Mouse (Mus musculus) midbrain, embryonic 11.5 days (tissue): Measurements from ENCODE around the gene Nfx1. TPM values are rescaled to one million over a fixed set of nuclear protein-coding genes. Genes with fewer than 3 reads are reported as not detected.
A peak's percentile ranks its signal among the peaks of the same experiment; 100 is the strongest.

ENCODE experiments used
- ATAC-seq: fragments of 200-750 bp; cut with Nextera tagmentation; 2 replicates; pipeline ENCODE4 v1.8.0; 2017; ENCODE audit warnings: moderate TSS enrichment, moderate library complexity; ENCODE audit not compliant: low FRiP score
- DNase-seq: peaks from one replicate; pipeline ENCODE4 v3.0.0; 2015; ENCODE audit warnings: low spot score; ENCODE audit errors: missing footprints
- H3K27ac ChIP-seq: fragments of 300-500 bp; sonication (generic); 2 replicates; pipeline ENCODE4 v1.5.1; 2014; ENCODE audit warnings: low read depth, low read length
- H3K27me3 ChIP-seq: fragments of 300-500 bp; sonication (generic); 2 replicates; pipeline ENCODE4 v1.6.1; 2014; ENCODE audit warnings: mild to moderate bottlenecking, low read length, moderate library complexity, mixed read lengths; ENCODE audit not compliant: control insufficient read depth, insufficient read depth
- H3K36me3 ChIP-seq: fragments of 300-500 bp; sonication (generic); 2 replicates; pipeline ENCODE4 v1.6.1; 2014; ENCODE audit warnings: mild to moderate bottlenecking, low read length, moderate library complexity, mixed read lengths; ENCODE audit not compliant: control insufficient read depth, insufficient read depth
- H3K4me1 ChIP-seq: fragments of 300-500 bp; sonication (generic); 2 replicates; pipeline ENCODE4 v1.6.1; 2014; ENCODE audit warnings: low read length; ENCODE audit not compliant: control insufficient read depth, insufficient read depth
- H3K4me2 ChIP-seq: fragments of 300-500 bp; sonication (generic); 2 replicates; pipeline ENCODE4 v1.6.1; 2014; ENCODE audit warnings: mild to moderate bottlenecking, moderate library complexity
- H3K4me3 ChIP-seq: fragments of 300-500 bp; sonication (generic); 2 replicates; pipeline ENCODE4 v1.5.1; 2014; ENCODE audit warnings: low read depth, low read length
- H3K9ac ChIP-seq: fragments of 300-500 bp; sonication (generic); 2 replicates; pipeline ENCODE4 v1.6.1; 2014; ENCODE audit warnings: low read length
- H3K9me3 ChIP-seq: fragments of 300-500 bp; sonication (generic); 2 replicates; pipeline ENCODE4 v1.6.1; 2016; ENCODE audit warnings: low read length; ENCODE audit not compliant: control insufficient read depth
- WGBS: fragments of 180-500 bp; shearing (Covaris S2); extraction: QIAGEN DNeasy Blood & Tissue Kit; methylation state at CpG from one replicate; pipeline ENCODE4 v1.1.7; 2014; 5-methylcytosine and 5-hydroxymethylcytosine counted together
- polyA plus RNA-seq: library from polyadenylated mRNA; unstranded; fragments of >200 nt; fragmentation: Nextera tagmentation; extraction: Ambion mirVana; gene quantifications from 2 replicates; pipeline ENCODE4 v1.2.1, GENCODE M21; 2014

Nfx1 gene
- polyA plus RNA-seq, 1 experiment from 2014 or later = 89.5 TPM

DNA sequence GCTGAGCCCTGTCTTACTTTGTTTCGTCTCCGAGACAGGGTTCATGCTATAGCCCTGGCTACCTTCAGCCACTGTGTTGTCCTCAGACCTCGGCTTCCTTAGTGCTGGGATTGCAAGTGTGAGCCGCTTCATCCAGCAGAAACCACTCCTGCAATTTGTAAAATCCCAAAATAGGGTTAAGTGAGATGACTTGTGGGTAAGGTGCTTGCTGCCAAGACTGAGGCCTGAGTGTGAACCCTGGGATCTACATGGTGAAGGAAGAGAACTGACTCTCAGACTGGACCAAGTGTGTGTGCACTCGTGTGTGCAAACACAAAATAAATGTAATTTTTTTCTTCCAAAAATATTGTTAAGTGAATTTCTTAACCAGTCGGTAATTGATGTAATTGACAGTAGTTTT, 18.9 kb downstream of the Nfx1 start:
- H3K9me3 ChIP-seq = no peaks in the 10 kb centered on the region
- H3K9ac ChIP-seq = no peak overlapping the region
- no peak for ATAC-seq
- DNase-seq = peak; percentile 61
- H3K4me3 ChIP-seq = no peak overlapping the region
- peaks cover 33% of the 10 kb centered on the region for H3K36me3 ChIP-seq
- H3K27ac ChIP-seq = no peak overlapping the region
- no peaks in the 10 kb centered on the region for H3K4me1 ChIP-seq
- no peak overlapping the region for H3K4me2 ChIP-seq
- WGBS = 80% methylated on average over 6 of the region's 6 CpGs
- no peaks in the 10 kb centered on the region for H3K27me3 ChIP-seq

DNA sequence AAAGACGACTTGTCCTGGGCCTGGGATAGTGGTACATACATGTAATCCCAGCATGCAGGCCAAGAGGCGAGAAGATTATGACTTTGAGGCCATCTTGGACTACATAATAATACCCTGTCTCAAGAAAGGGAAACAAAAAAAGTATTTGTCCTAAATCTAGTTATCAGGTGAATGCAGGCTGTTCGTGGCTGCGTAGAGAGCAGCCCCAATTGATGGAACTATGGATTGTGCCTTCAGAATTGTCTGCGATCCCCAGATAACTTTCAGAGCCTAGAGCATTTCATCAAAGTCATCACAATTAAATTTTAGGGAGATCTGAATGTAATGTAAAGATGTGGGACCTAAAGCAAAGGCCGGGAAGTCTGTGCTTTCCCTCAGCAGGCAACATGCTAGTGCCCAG, 25.6 kb downstream of the Nfx1 start:
- no peak overlapping the region for H3K9ac ChIP-seq
- H3K36me3 ChIP-seq = peaks cover 29% of the 10 kb centered on the region
- DNase-seq (no peak), ATAC-seq (no peak)
- H3K27me3 ChIP-seq = no peaks in the 10 kb centered on the region
- no peak overlapping the region for H3K27ac ChIP-seq
- no peak overlapping the region for H3K4me2 ChIP-seq
- H3K4me3 ChIP-seq = no peak overlapping the region
- WGBS = 96% methylated on average over 6 of the region's 6 CpGs
- H3K4me1 ChIP-seq = no peaks in the 10 kb centered on the region
- no peaks in the 10 kb centered on the region for H3K9me3 ChIP-seq

DNA sequence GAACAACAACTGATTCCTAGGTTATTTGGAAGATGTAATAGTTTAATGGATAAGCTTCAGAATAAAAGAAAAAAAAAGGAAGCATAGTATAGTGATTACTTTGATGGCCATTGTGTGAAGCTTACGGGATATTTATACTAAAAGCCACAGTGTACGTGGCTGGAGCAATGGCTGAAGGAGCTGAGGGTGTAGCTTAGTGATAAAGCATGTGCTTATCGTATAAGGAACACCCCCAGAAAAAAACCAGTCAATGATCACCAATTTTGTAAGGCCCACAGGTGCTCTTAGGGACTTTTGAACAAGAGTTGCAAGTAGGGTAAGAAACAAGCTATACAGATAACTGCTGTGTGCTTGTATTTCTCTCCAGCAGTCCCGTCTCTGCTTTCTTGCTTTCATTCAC, 27.2 kb downstream of the Nfx1 start:
- 92% methylated on average over 4 of the region's 4 CpGs for WGBS
- no peak for ATAC-seq
- Histone ChIP-seq H3K27ac (no peak overlapping the region), H3K36me3 (peaks cover 28% of the 10 kb centered on the region), H3K4me2 (no peak overlapping the region), H3K9me3 (no peaks in the 10 kb centered on the region), H3K27me3 (no peaks in the 10 kb centered on the region), H3K4me3 (no peak overlapping the region), H3K4me1 (no peaks in the 10 kb centered on the region), H3K9ac (no peak overlapping the region)
- DNase-seq = no peak

DNA sequence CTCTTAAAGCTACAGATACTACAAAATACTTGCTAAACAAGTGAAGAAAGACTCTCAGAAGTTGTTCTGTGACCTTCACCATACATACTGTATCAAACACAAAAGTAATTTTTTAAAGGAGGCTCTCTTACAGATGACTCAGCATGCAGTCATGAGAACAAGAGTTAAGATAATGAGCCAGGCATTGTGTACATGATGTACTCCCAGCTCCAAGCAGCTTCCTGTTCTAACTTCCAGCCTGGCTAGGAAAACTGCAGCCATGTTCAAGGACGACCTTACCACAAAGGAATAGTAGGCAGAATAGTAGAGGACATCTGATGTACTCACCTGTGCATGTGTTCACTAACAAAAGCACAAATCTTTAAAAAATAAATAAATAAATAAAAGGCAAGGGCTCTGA, 29.6 kb downstream of the Nfx1 start:
- no peak overlapping the region for H3K9ac ChIP-seq
- H3K36me3 ChIP-seq = peaks cover 29% of the 10 kb centered on the region
- DNase-seq (no peak), ATAC-seq (no peak)
- H3K9me3 ChIP-seq = no peaks in the 10 kb centered on the region
- H3K27ac ChIP-seq = no peak overlapping the region
- H3K4me1 ChIP-seq = no peaks in the 10 kb centered on the region
- no peak overlapping the region for H3K4me3 ChIP-seq
- 80% methylated on average over 1 of the region's 1 CpGs for WGBS
- H3K27me3 ChIP-seq = no peaks in the 10 kb centered on the region
- H3K4me2 ChIP-seq = no peak overlapping the region

DNA sequence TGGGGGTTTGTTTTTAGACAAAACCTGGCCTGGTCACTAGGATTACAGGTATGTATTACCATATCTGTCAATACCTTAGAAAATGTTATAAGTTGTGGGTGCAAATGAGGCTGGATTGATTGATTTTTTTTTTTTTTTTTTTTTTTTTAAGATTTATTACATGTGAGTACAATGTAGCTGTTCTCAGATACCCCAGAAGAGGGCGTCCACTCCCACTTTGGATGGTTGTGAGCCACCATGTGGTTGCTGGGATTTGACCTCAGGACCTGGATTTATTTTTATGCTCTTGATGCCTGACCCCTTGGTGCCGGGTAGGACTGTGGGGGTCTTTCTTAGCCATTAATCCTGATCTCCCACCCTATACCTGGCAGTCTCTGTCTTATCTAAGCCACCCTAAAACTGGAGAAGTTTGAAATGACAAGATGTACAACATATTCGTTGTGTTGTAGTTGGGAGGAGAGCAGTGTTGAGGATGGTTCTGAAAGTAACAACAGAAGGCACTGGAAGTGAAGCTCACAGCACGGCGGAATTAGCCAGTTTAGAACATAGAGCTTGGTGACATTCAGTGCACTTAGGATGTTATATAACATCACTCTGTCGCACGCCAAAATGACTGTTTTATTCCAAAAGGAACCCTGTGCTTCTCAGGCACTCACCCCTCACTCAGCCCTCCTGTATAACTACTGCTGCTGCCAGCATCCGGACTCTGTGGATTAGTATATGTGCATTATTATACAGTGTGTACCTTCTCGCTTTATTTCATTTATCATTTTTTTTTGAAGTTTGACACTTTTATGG, 30.3 kb downstream of the Nfx1 start:
- 88% methylated on average over 9 of the region's 9 CpGs for WGBS
- Histone ChIP-seq H3K4me1 (no peaks in the 10 kb centered on the region), H3K9ac (no peak overlapping the region), H3K27me3 (no peaks in the 10 kb centered on the region), H3K9me3 (no peaks in the 10 kb centered on the region), H3K4me3 (no peak overlapping the region), H3K27ac (no peak overlapping the region), H3K36me3 (peaks cover 26% of the 10 kb centered on the region), H3K4me2 (no peak overlapping the region)
- DNase-seq (no peak), ATAC-seq (no peak)

- WGBS = 95% methylated on average over 3 of the region's 3 CpGs
- Histone ChIP-seq H3K4me2 (no peak overlapping the region), H3K36me3 (peaks cover 22% of the 10 kb centered on the region), H3K27me3 (no peaks in the 10 kb centered on the region), H3K4me3 (no peak overlapping the region), H3K9me3 (no peaks in the 10 kb centered on the region; the same call in 1 of the 2 replicates), H3K4me1 (no peaks in the 10 kb centered on the region), H3K27ac (no peak overlapping the region), H3K9ac (no peak overlapping the region)
- DNase-seq (no peak), ATAC-seq (no peak)
These were observed 42.6 kb downstream of the Nfx1 start for GRCm38 (mm10) chr4:41013351-41013750.

- no peak overlapping the region for H3K4me2 ChIP-seq
- no peaks in the 10 kb centered on the region for H3K4me1 ChIP-seq
- WGBS = 91% methylated on average over 5 of the region's 5 CpGs
- H3K9ac ChIP-seq = no peak overlapping the region
- no peak for ATAC-seq
- H3K9me3 ChIP-seq = no peaks in the 10 kb centered on the region; the same call in 1 of the 2 replicates
- no peaks in the 10 kb centered on the region for H3K27me3 ChIP-seq
- peaks cover 15% of the 10 kb centered on the region for H3K36me3 ChIP-seq
- no peak overlapping the region for H3K27ac ChIP-seq
- H3K4me3 ChIP-seq = no peak overlapping the region
- peak; percentile 72 for DNase-seq
These were observed 45.1 kb downstream of the Nfx1 start for GRCm38 (mm10) chr4:41015798-41016197.

DNA sequence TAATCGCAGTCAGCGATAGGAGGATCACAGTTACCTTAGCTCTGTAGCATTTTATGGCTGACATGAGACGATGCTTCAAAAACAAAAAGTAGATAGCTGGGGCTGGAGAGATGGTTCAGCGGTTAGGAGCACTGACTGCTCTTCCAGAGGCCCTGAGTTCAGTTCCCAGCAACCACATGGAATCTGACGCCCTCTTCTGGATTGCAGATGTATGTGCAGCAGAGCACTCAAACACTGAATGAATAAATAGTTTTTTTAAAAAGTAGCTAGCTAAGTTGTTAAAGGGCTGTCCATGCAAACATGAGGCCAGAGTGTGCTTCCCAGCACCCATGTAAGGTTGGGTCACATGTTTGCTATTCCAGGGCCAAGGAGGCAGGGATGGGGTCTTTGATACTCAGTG, 50.4 kb downstream of the Nfx1 start:
- no peak for DNase-seq
- no peak for ATAC-seq
- H3K9ac ChIP-seq = no peak overlapping the region
- no peaks in the 10 kb centered on the region for H3K9me3 ChIP-seq
- no peaks in the 10 kb centered on the region for H3K4me1 ChIP-seq
- no peak overlapping the region for H3K4me2 ChIP-seq
- no peaks in the 10 kb centered on the region for H3K27me3 ChIP-seq
- WGBS = 87% methylated on average over 5 of the region's 5 CpGs
- 0 out of 2 replicates have a peak, but pooled peaks cover 2% of the 10 kb centered on the region for H3K36me3 ChIP-seq
- no peak overlapping the region for H3K27ac ChIP-seq
- H3K4me3 ChIP-seq = no peak overlapping the region

DNA sequence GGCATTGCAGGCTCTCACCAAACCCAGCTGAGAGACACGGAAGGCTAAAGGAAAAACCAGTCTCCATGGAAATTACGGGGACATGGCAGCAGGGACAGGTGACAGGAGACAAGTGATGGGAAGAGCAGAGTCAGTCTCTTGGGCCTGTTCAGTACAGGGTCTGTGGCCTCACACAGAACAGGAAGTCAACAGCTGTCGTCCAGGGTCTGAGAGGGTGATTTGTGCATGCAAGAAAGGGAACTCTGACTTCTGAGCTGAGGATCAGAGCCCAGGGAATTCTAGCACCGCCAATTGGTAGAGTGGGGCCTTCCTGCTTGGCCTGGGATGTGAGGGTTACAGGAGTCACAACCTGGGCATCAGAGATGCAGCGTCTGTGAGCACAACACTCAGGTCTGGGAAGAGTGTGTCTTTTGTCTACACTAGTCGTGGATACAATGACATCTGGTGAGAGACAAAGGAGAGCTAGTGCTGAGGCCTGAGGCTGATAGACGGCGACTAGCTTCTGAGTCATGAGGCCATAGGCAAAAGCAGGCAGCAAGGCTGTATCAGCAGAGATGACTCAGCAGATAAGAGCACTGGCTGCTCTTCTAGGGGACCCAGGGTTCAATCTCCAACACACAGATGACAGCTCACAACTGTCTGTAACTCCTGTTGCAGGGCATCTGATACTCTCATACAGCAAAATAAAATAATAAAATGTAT, 55.5 kb downstream of the Nfx1 start:
- no peak overlapping the region for H3K9ac ChIP-seq
- H3K4me2 ChIP-seq = no peak overlapping the region
- ATAC-seq (no peak), DNase-seq (peak; percentile 60)
- H3K4me1 ChIP-seq = no peaks in the 10 kb centered on the region
- no peaks in the 10 kb centered on the region for H3K9me3 ChIP-seq
- H3K27me3 ChIP-seq = no peaks in the 10 kb centered on the region
- H3K4me3 ChIP-seq = no peak overlapping the region
- 0 out of 2 replicates have a peak, but pooled peaks cover 2% of the 10 kb centered on the region for H3K36me3 ChIP-seq
- WGBS = 76% methylated on average over 8 of the region's 8 CpGs
- no peak overlapping the region for H3K27ac ChIP-seq
